Mouse (Mus musculus) natural killer cell, adult 2 months (primary cell): ENCODE data around the gene Hsfy2.

Experiments
- DNase-seq, 2 experiments: peaks; one replicate each; pipeline ENCODE4 v3.0.0; 2022; ENCODE audit warnings: low spot score in 2 of 2

Gene Hsfy2

DNA sequence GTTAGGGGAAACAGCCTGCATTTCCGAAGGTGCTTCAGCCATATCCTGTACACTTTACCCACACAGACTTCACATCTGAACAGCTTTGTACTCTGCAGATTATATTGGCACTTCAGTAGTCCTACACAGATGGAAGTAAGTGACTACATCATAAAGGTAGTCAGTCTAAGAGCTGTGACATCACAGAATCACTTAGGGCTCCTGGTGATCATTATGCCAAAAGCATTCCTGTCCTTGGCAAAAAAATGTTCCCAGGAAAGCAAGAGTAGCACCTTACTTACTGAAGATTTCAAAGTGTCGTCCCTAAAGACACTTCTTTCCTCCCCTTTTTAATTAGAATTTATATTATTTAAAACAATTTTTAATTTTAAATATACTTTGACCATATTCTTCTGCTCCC is at the start of gene Hsfy2:
Gene Hsfy2 (minus strand): TSS at position 101 of the 400 bp plus-strand sequence.
- no peak for DNase-seq

DNA sequence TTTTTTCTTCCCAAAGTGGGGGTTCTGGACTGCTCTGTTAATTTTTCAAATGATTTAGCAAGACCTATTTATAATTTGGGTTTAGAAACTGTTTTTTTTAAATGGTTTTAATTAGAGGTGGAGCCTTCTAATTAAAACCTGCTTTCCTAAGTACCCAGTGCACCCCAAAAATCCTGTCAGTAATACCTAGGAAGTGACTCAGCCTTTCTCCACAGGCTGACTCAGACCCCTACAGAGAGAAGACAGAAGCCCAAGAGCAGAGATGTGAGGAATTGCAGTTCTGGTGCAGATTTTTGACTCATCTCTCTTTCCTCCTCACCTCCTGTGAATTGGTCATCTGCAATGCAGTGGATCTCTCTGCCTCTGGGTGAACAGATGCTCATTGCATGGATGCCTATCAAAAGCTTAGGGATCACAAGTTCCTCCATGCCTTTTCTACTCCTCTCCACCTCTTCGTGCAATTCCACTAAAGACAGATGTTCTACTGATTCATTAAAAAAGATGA is 47.9 kb upstream of the Hsfy2 start:
- no peak for DNase-seq

- no peak for DNase-seq
Measured at GRCm38 (mm10) chr1:56684512-56684911, 47.3 kb upstream of the Hsfy2 start.

- DNase-seq, result no peak
Measured at GRCm38 (mm10) chr1:56681258-56681657, 44.0 kb upstream of the Hsfy2 start.

- DNase-seq, result no peak
Measured at GRCm38 (mm10) chr1:56675253-56675652, 38.0 kb upstream of the Hsfy2 start.

DNA sequence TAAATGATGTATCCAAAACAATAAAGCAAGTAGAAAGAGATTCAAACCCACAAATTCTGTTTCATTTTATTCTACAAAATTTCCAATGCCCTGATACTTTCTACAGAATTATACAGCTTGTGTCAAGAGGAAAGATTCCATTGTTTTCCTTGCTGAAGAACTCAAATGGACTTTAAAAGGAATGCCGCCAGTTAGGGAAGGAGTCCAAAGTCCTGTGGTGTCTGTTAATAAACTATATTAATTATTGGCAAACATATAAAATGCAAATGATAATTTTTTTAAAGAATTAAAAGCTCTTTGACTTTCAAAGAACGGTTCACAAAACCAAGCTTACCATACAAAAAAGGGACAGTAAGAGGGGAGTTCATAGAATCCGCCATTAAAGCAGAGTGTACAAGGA is 37.4 kb upstream of the Hsfy2 start:
- no peak for DNase-seq

DNA sequence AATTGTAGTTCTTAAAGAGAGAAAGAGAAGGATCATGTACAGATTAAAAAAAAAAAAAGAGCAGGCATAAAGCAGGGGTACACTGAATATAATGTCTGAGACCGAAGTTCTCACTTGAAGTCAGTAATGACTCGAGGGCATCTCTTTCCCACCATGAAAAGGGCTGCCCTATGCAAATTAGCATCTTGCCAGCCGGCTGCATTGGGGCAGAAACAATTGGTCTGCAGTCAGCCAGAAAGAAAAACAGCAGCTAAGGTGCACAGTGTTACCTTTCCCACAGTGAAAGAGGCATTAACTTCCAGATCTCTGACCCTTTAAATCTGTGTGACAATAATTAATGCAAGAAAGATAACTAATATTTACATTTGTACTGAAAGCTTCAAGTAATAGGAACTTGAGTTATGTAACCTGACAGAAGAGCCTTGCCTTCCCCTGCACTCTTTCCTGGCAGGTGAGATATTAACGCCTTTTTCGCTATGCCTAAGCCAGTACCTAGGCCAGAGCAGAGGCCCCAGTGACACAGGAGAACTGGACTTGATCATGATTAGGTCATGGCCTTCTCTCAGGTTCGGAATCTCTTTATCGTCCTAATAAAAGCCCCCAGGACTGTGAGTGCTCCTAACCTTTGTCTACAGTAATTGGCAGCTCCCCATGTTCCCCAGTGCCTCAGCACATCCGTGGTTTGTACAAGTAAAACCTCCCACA is 34.2 kb upstream of the Hsfy2 start:
- no peak for DNase-seq

- DNase-seq, result no peak
Measured at GRCm38 (mm10) chr1:56670509-56670908, 33.3 kb upstream of the Hsfy2 start.

DNA sequence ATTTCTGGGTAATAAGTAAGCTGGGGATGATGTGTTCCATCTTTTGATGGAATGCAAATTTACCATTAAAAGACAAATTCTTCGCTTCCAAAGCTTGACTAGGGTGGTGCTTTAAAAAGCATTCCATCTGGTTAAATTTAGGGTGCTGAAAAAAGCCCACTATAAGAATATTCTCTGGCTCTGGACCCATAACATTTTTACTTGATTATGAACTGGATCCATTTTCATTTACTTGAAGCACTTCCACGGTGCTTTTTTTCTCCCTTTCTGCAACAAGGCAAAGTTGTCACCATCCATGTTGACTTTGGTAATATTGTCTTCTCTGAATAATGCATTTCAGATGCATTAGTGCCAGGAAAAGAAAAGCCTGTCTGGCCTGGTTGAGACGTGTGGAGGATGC is 27.4 kb upstream of the Hsfy2 start:
- no peak for DNase-seq

DNA sequence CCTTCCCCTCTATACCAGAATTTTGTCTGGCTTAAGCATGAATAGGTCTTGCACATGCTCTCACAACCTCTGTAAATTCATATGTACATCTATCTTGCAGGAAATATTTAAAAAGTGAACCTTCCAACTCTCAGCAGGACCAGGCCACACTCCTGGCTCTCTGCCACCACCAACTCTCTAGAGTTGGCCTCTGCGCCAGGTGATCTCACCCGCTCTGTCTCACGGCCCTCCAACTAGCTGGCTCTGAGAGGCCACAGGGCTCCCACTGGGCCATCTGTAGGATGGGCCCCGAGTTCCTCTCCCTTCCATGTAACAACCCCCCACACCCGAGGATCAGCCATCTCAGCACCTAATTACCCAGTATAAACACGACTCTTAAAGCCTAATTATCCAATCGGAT is 10.4 kb downstream of the Hsfy2 start:
- DNase-seq, result no peak

- DNase-seq, result no peak
Measured at GRCm38 (mm10) chr1:56624304-56624703, 12.9 kb downstream of the Hsfy2 start.

GRCm38 (mm10) chr1:56612384-56612783 is 24.9 kb downstream of the Hsfy2 start:
- DNase-seq, result no peak
